9 mouse cellular contexts compared by ENCODE assay signal in genomic region chr5:113954421-113954820, GRCm38 (mm10). TPM values are rescaled to one million over a fixed set of nuclear protein-coding genes. Genes with fewer than 3 reads are reported as not detected.
DNase-seq lines count a peak whose midpoint lies in the region; ATAC-seq and TF ChIP-seq lines count a peak whose summit lies in the region.
"Had no signal": no experiment of that assay in that cellular context is flagged by ENCODE, and none has a peak within 500 bp of the region (broad histone marks: within the 10 kb centered on the region; RNA-seq: fewer than 3 reads in every experiment).

No protein-coding gene starts in this region.

- 4% methylated on average over 7 of the region's 7 CpGs for WGBS in cerebellum, adult 2 months

- no peaks in the 10 kb centered on the region for H3K27me3 ChIP-seq in cerebellum, adult 2 months (ENCODE audit: control insufficient read depth, insufficient read depth, low read length)
- H3K27me3 ChIP-seq: midbrain, embryonic 12.5 days had no signal

- ATAC-seq in frontal cortex, adult (ENCODE audit: low TSS enrichment): peak; percentile 70; the same call in 1 of the 2 replicates
- peak; percentile 38 to 48; a peak in 1 of 4 replicates for ATAC-seq in hematopoietic stem cell, adult 5-6 weeks (replicated peaks in 1 of 2; ENCODE audit: insufficient read depth in 1 of 2, low FRiP score in 2 of 2, low TSS enrichment in 1 of 2, low read depth in 1 of 2, poor library complexity in 2 of 2, severe bottlenecking in 2 of 2)

- peak; percentile 92 for TF ChIP-seq CTCF in cerebellum, adult 2 months (IDR thresholded peaks at IDR 0.05; ENCODE audit: borderline replicate concordance, insufficient read depth, low read depth, low read length)

- H3K4me1 ChIP-seq in cerebellum, adult 2 months (ENCODE audit: control insufficient read depth, insufficient read depth, low read length): peaks cover 16% of the 10 kb centered on the region

- peak; percentile 41 for DNase-seq in MEL-GATA-1-ER (ENCODE audit: extremely low read depth, low read depth)
- DNase-seq in cerebellum, adult 2 months: peak; percentile 78 to 87
- DNase-seq in layer of hippocampus, postnatal 10 days (ENCODE audit: low spot score in 2 of 2): peak; percentile 89
- DNase-seq in lung, postnatal 36 days: peak; percentile 93
- DNase-seq in retina, postnatal 7 days (ENCODE audit: low read depth, low spot score): peak; percentile 79
- DNase-seq in urinary bladder, postnatal 10 days (ENCODE audit: low spot score): peak; percentile 71

- no peak for TF ChIP-seq POLR2A in cerebellum, adult 2 months (IDR thresholded peaks at IDR 0.05; ENCODE audit: borderline replicate concordance, insufficient read depth, low read length)

- no peak overlapping the region for H3K4me3 ChIP-seq in cerebellum, adult 2 months (replicated peaks; ENCODE audit: insufficient read depth, low read depth, low read length)
- H3K4me3 ChIP-seq: midbrain, embryonic 12.5 days had no signal

- no peak overlapping the region for H3K27ac ChIP-seq in cerebellum, adult 2 months (ENCODE audit: insufficient read depth, low read length)
- H3K27ac ChIP-seq: midbrain, embryonic 12.5 days had no signal

RNA-seq across cellular contexts. Expression of gene Ssh1, which starts 39.3 kb away (rescaled TPM):
- polyA plus RNA-seq in cerebellum, adult 2 months (2012; rRNA removed): 15.0 and 16.7 TPM in 2 replicates
- 4.4 and 12.4 TPM in 2 replicates for total RNA-seq in hematopoietic stem cell, adult 5-6 weeks (2017)
- total RNA-seq in layer of hippocampus, postnatal 10 days (2021): 10 to 100 TPM; 25.7 to 27.1 TPM

RNA-seq across cellular contexts. Expression of gene Coro1c, which starts 45.9 kb away (rescaled TPM):
- polyA plus RNA-seq in cerebellum, adult 2 months (2012; rRNA removed): 90.2 and 94.1 TPM in 2 replicates
- total RNA-seq in hematopoietic stem cell, adult 5-6 weeks (2017): 85.8 and 110 TPM in 2 replicates
- 100 to 1,000 TPM; 104 TPM for total RNA-seq in layer of hippocampus, postnatal 10 days (2021)

RNA-seq across cellular contexts. Expression of gene Dao, which starts 49.1 kb away (rescaled TPM):
- 51.3 and 63.2 TPM in 2 replicates for polyA plus RNA-seq in cerebellum, adult 2 months (2012; rRNA removed)
- not detected in 2 replicates for total RNA-seq in hematopoietic stem cell, adult 5-6 weeks (2017)
- not detected for total RNA-seq in layer of hippocampus, postnatal 10 days (2021)
- polyA plus RNA-seq: midbrain, embryonic 12.5 days had no signal

Comparison
In these comparisons a context has a peak if more than half of its experiments do, and no peak if none do; other contexts are left out.
1. DNase-seq: peak in every context shown above with its lines; median percentile 93 in lung, postnatal 36 days; 89 in layer of hippocampus, postnatal 10 days; 82 in cerebellum, adult 2 months; 79 in retina, postnatal 7 days; 71 in urinary bladder, postnatal 10 days; 41 in MEL-GATA-1-ER.